Mouse (Mus musculus): ENCODE results near the gene Hemk1. TPM values are rescaled to one million over a fixed set of nuclear protein-coding genes. Genes with fewer than 3 reads are reported as not detected.

The Hemk1 gene
- polyA plus RNA-seq, 1 experiment from 2014 or later, result 11.1 TPM

DNA sequence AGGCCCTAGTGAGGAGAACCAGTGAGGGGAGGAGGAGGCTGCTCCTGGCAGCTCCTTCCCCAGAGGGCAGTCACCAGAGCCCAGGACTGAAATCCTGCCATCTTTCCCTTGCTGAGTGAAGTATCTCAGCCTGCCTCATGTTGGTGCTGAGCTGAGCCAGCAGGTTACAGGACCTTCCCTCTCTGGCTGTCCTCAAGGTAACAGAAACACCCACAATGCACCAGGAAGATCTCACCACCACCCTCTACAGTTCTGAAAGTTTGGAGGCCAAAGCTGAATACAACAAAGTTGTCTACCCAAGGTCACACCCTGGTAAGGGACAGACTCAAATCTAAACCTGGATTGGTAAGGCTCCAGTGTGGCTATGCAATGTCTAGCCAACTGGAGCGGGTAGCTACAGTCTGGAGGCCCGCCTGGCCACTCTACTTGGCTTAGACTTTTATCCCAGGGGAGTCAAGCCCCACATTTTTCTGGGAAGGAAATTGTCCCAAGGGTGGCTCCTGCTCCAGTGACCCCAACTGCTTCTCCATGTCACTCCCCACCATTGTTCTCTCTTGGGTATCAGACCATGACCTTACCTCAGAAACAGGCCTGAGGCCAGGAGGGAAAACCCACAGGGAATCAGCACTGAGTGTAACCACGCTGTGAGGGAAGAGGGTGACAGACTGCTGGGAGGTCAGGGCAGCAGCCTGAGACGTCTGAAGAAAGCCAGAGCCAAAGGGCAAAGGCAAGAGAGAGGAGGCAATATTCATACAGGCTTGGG is 13.2 kb downstream of the Hemk1 start:
- H3K4me3 ChIP-seq (ENCODE audit: low read depth, low read length), result no peak overlapping the region
- DNase-seq (ENCODE audit: low spot score) (no peak), ATAC-seq (ENCODE audit: insufficient read depth, low FRiP score, low TSS enrichment) (no peak)
- 60% methylated on average over 4 of the region's 4 CpGs for WGBS
- no peaks in the 10 kb centered on the region for H3K9me3 ChIP-seq (ENCODE audit: control insufficient read depth, low read length)
- H3K27me3 ChIP-seq (ENCODE audit: control insufficient read depth, insufficient read depth, low read length), result no peaks in the 10 kb centered on the region
- H3K4me2 ChIP-seq (ENCODE audit: low read depth), result no peak overlapping the region
- H3K36me3 ChIP-seq (ENCODE audit: control insufficient read depth, insufficient read depth, low read length), result no peaks in the 10 kb centered on the region; the same call in 1 of the 2 replicates
- no peaks in the 10 kb centered on the region for H3K4me1 ChIP-seq (ENCODE audit: control insufficient read depth, insufficient read depth, low read length)
- no peak overlapping the region for H3K9ac ChIP-seq (ENCODE audit: low read length)
- H3K27ac ChIP-seq (ENCODE audit: low read depth, low read length), result no peak overlapping the region

DNA sequence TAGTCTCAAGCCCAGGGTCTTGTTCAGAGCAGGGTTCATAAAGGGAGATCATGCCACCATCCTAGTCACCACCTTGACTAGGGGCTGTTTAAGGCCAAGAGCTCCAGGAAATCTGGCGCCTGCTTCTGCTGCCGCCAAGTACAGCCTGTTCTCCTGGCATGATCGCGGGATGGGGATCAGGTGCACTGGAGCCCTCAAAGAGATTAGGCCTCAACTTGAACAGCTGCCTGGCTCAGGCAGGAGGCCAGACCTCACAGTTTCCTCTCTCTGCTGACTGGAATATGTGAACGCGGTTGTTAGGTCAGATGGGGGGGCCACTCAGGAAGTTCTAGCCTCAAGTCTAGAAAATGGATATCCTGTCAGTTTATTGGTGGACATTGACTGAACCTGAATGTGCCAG is 14.6 kb downstream of the Hemk1 start:
- no peaks in the 10 kb centered on the region for H3K9me3 ChIP-seq (ENCODE audit: control insufficient read depth, low read length)
- H3K4me3 ChIP-seq (ENCODE audit: low read depth, low read length), result no peak overlapping the region
- no peak overlapping the region for H3K9ac ChIP-seq (ENCODE audit: low read length)
- H3K27ac ChIP-seq (ENCODE audit: low read depth, low read length), result no peak overlapping the region
- no peak for DNase-seq (ENCODE audit: low spot score)
- no peak overlapping the region for H3K4me2 ChIP-seq (ENCODE audit: low read depth)
- no peaks in the 10 kb centered on the region; the same call in 1 of the 2 replicates for H3K36me3 ChIP-seq (ENCODE audit: control insufficient read depth, insufficient read depth, low read length)
- no peaks in the 10 kb centered on the region for H3K4me1 ChIP-seq (ENCODE audit: control insufficient read depth, insufficient read depth, low read length)
- 81% methylated on average over 6 of the region's 6 CpGs for WGBS
- ATAC-seq (ENCODE audit: insufficient read depth, low FRiP score, low TSS enrichment), result no peak
- no peaks in the 10 kb centered on the region for H3K27me3 ChIP-seq (ENCODE audit: control insufficient read depth, insufficient read depth, low read length)

- no peaks in the 10 kb centered on the region for H3K4me1 ChIP-seq (ENCODE audit: control insufficient read depth, insufficient read depth, low read length)
- H3K4me2 ChIP-seq (ENCODE audit: low read depth), result no peak overlapping the region
- no peaks in the 10 kb centered on the region for H3K36me3 ChIP-seq (ENCODE audit: control insufficient read depth, insufficient read depth, low read length)
- H3K9me3 ChIP-seq (ENCODE audit: control insufficient read depth, low read length), result no peaks in the 10 kb centered on the region
- 84% methylated on average over 8 of the region's 8 CpGs for WGBS
- ATAC-seq (ENCODE audit: insufficient read depth, low FRiP score, low TSS enrichment), result no peak
- DNase-seq (ENCODE audit: low spot score), result no peak
- no peaks in the 10 kb centered on the region for H3K27me3 ChIP-seq (ENCODE audit: control insufficient read depth, insufficient read depth, low read length)
- H3K27ac ChIP-seq (ENCODE audit: low read depth, low read length), result no peak overlapping the region
- H3K4me3 ChIP-seq (ENCODE audit: low read depth, low read length), result no peak overlapping the region
- no peak overlapping the region for H3K9ac ChIP-seq (ENCODE audit: low read length)
Measured at GRCm38 (mm10) chr9:107322461-107323050, 15.6 kb downstream of the Hemk1 start.

DNA sequence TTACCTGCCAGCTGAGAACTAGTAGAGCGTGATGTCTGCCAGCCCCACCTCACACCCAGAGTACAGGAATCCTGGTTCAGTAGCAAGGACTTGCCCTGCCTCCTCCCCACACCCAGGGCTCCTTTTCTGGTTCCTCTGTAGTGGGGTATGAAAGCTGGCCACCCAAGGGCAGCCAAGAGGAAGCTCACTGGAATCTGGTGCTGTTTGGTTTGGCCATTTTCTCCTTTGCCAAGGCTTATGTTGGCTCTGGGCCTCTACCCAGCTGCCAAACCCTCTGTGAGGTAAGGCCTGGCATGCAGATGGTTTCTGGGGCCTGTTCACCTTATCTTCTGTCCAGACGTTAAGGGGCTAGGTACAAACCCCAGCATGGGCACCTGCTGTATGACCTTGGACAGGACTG is 22.4 kb downstream of the Hemk1 start:
- no peak overlapping the region for H3K27ac ChIP-seq (ENCODE audit: low read depth, low read length)
- no peaks in the 10 kb centered on the region for H3K36me3 ChIP-seq (ENCODE audit: control insufficient read depth, insufficient read depth, low read length)
- H3K4me1 ChIP-seq (ENCODE audit: control insufficient read depth, insufficient read depth, low read length), result no peaks in the 10 kb centered on the region
- 94% methylated on average over 2 of the region's 2 CpGs for WGBS
- no peak overlapping the region for H3K4me3 ChIP-seq (ENCODE audit: low read depth, low read length)
- ATAC-seq (ENCODE audit: insufficient read depth, low FRiP score, low TSS enrichment) (no peak), DNase-seq (ENCODE audit: low spot score) (no peak)
- H3K27me3 ChIP-seq (ENCODE audit: control insufficient read depth, insufficient read depth, low read length), result no peaks in the 10 kb centered on the region
- H3K9me3 ChIP-seq (ENCODE audit: control insufficient read depth, low read length), result no peaks in the 10 kb centered on the region
- H3K4me2 ChIP-seq (ENCODE audit: low read depth), result no peak overlapping the region
- no peak overlapping the region for H3K9ac ChIP-seq (ENCODE audit: low read length)

DNA sequence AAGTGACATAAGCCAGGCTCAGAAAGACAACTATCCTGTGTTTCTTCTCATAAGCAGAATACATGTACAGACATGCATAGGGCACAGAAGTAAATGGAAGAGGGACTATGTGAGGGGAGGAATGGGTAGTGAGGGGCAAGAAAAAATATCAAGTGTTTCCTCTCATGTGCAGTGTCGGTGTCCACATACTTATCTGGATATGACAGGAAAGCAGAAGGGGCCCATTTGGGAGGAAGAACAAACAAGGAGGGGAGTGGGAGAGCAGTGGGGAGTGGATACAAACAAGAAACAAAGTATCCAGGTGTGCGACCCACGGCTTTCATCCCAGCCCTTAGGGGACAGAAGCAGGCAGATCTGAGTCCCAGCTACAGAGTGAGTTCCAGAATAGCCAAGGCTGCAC is 24.2 kb downstream of the Hemk1 start:
- WGBS, result 94% methylated on average over 3 of the region's 3 CpGs
- no peak for DNase-seq (ENCODE audit: low spot score)
- H3K27ac ChIP-seq (ENCODE audit: low read depth, low read length), result no peak overlapping the region
- no peak overlapping the region for H3K4me2 ChIP-seq (ENCODE audit: low read depth)
- no peak overlapping the region for H3K9ac ChIP-seq (ENCODE audit: low read length)
- H3K4me3 ChIP-seq (ENCODE audit: low read depth, low read length), result no peak overlapping the region
- H3K27me3 ChIP-seq (ENCODE audit: control insufficient read depth, insufficient read depth, low read length), result no peaks in the 10 kb centered on the region
- no peaks in the 10 kb centered on the region for H3K9me3 ChIP-seq (ENCODE audit: control insufficient read depth, low read length)
- H3K4me1 ChIP-seq (ENCODE audit: control insufficient read depth, insufficient read depth, low read length), result no peaks in the 10 kb centered on the region
- no peaks in the 10 kb centered on the region for H3K36me3 ChIP-seq (ENCODE audit: control insufficient read depth, insufficient read depth, low read length)
- no peak for ATAC-seq (ENCODE audit: insufficient read depth, low FRiP score, low TSS enrichment)

- H3K9ac ChIP-seq (ENCODE audit: low read length), result no peak overlapping the region
- H3K27ac ChIP-seq (ENCODE audit: low read depth, low read length), result no peak overlapping the region
- H3K4me1 ChIP-seq (ENCODE audit: control insufficient read depth, insufficient read depth, low read length), result no peaks in the 10 kb centered on the region
- H3K9me3 ChIP-seq (ENCODE audit: control insufficient read depth, low read length), result no peaks in the 10 kb centered on the region
- no peaks in the 10 kb centered on the region for H3K27me3 ChIP-seq (ENCODE audit: control insufficient read depth, insufficient read depth, low read length)
- DNase-seq (ENCODE audit: low spot score) (no peak), ATAC-seq (ENCODE audit: insufficient read depth, low FRiP score, low TSS enrichment) (no peak)
- WGBS, result 70% methylated on average over 10 of the region's 10 CpGs
- H3K4me3 ChIP-seq (ENCODE audit: low read depth, low read length), result no peak overlapping the region
- no peak overlapping the region for H3K4me2 ChIP-seq (ENCODE audit: low read depth)
- H3K36me3 ChIP-seq (ENCODE audit: control insufficient read depth, insufficient read depth, low read length), result no peaks in the 10 kb centered on the region
Measured at GRCm38 (mm10) chr9:107312811-107313584, 25.2 kb downstream of the Hemk1 start.

- no peaks in the 10 kb centered on the region for H3K36me3 ChIP-seq (ENCODE audit: control insufficient read depth, insufficient read depth, low read length)
- no peak for DNase-seq (ENCODE audit: low spot score)
- H3K27me3 ChIP-seq (ENCODE audit: control insufficient read depth, insufficient read depth, low read length), result no peaks in the 10 kb centered on the region
- H3K27ac ChIP-seq (ENCODE audit: low read depth, low read length), result no peak overlapping the region
- no peak overlapping the region for H3K4me3 ChIP-seq (ENCODE audit: low read depth, low read length)
- no peaks in the 10 kb centered on the region for H3K4me1 ChIP-seq (ENCODE audit: control insufficient read depth, insufficient read depth, low read length)
- ATAC-seq (ENCODE audit: insufficient read depth, low FRiP score, low TSS enrichment), result no peak
- H3K9ac ChIP-seq (ENCODE audit: low read length), result no peak overlapping the region
- WGBS, result 72% methylated on average over 5 of the region's 5 CpGs
- no peak overlapping the region for H3K4me2 ChIP-seq (ENCODE audit: low read depth)
- H3K9me3 ChIP-seq (ENCODE audit: control insufficient read depth, low read length), result no peaks in the 10 kb centered on the region
Measured at GRCm38 (mm10) chr9:107309600-107309999, 28.6 kb downstream of the Hemk1 start.

GRCm38 (mm10) chr9:107309171-107309570 is 29.0 kb downstream of the Hemk1 start:
- H3K9me3 ChIP-seq (ENCODE audit: control insufficient read depth, low read length), result no peaks in the 10 kb centered on the region
- H3K4me1 ChIP-seq (ENCODE audit: control insufficient read depth, insufficient read depth, low read length), result no peaks in the 10 kb centered on the region
- no peak overlapping the region for H3K4me2 ChIP-seq (ENCODE audit: low read depth)
- no peak overlapping the region for H3K27ac ChIP-seq (ENCODE audit: low read depth, low read length)
- WGBS, result 77% methylated on average over 9 of the region's 9 CpGs
- H3K4me3 ChIP-seq (ENCODE audit: low read depth, low read length), result no peak overlapping the region
- H3K27me3 ChIP-seq (ENCODE audit: control insufficient read depth, insufficient read depth, low read length), result no peaks in the 10 kb centered on the region
- H3K36me3 ChIP-seq (ENCODE audit: control insufficient read depth, insufficient read depth, low read length), result no peaks in the 10 kb centered on the region
- no peak for DNase-seq (ENCODE audit: low spot score)
- ATAC-seq (ENCODE audit: insufficient read depth, low FRiP score, low TSS enrichment), result no peak
- no peak overlapping the region for H3K9ac ChIP-seq (ENCODE audit: low read length)

Measured in neural tube, embryonic 11.5 days (tissue).